Mouse (Mus musculus): ENCODE data around the gene Cdc42bpb. TPM values are rescaled to one million over a fixed set of nuclear protein-coding genes. Genes with fewer than 3 reads are reported as not detected.

Cdc42bpb gene
- total RNA-seq, 2 experiments from 2014 or later, result 153 to 168 TPM

GRCm38 (mm10) chr12:111246808-111247464 is 130.6 kb downstream of the Cdc42bpb start:
- intact Hi-C loops (cut with DNase I), result no loop called here
- no peak for DNase-seq

- intact Hi-C loops (cut with DNase I), result no loop called here
- DNase-seq, result no peak
Measured at GRCm38 (mm10) chr12:111245070-111245469, 132.4 kb downstream of the Cdc42bpb start.

DNA sequence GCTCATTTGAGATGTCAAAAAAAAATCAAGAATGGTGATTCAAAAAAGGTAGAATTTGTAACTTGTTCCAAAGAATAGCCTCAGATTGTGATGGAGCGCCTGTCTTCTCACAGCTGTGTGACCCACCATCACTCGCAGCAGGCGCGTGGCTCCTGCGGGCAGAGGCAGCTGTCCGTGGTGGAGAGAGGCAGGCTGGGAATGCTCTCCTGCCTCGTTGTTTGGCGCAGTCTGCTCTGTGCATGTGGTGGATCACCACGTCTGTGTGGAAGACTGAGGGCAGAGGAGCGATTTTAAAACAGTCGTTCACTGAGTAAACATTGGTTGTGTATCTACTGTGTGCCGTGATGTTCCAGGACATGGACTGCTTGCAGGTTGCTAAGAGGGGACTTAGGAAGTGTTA is 133.8 kb downstream of the Cdc42bpb start:
- no peak for DNase-seq
- intact Hi-C loops (cut with DNase I), result no loop called here

Other genes starting within 250 kb of the Cdc42bpb start
- 10 to 100 TPM; 37.0 to 41.8 TPM for gene Traf3, start 211.3 kb downstream of the Cdc42bpb start, total RNA-seq (2021)
- not detected for gene 4930595D18Rik, start 193.2 kb downstream of the Cdc42bpb start, total RNA-seq (2021)
- 10 to 100 TPM; 15.9 to 16.3 TPM for gene Amn, start 106.6 kb downstream of the Cdc42bpb start, total RNA-seq (2021)
- gene Lbhd2, start 29.1 kb upstream of the Cdc42bpb start, total RNA-seq (2021), result 1 to 10 TPM; 1.4 to 4.0 TPM
- gene Exoc3l4, start 39.3 kb upstream of the Cdc42bpb start, total RNA-seq (2021), result 1 to 10 TPM in 1 of 2 experiments, under 1 TPM in 1; 0.62 to 1.6 TPM
- gene Tnfaip2, start 64.8 kb upstream of the Cdc42bpb start, total RNA-seq (2021), result under 1 TPM; 0.38 to 0.50 TPM
- 1 to 10 TPM; 2.2 to 2.8 TPM for gene Gm266, start 108.1 kb upstream of the Cdc42bpb start, total RNA-seq (2021)
- 100 to 1,000 TPM; 270 to 278 TPM for gene Eif5, start 160.3 kb upstream of the Cdc42bpb start, total RNA-seq (2021)
- 100 to 1,000 TPM; 139 to 141 TPM for gene Mark3, start 196.8 kb upstream of the Cdc42bpb start, total RNA-seq (2021)

Measured in left cerebral cortex, postnatal 4 days (tissue).